Mouse (Mus musculus) myocyte (in vitro differentiated cells): ENCODE data around the gene Lyrm2.

ENCODE experiments used
- MAX ChIP-seq: IDR thresholded peaks from one replicate; pipeline ENCODE4 v1.6.1; 2011; ENCODE audit warnings: low read depth, mild to moderate bottlenecking, control low read depth
- POLR2A ChIP-seq: IDR thresholded peaks from one replicate; pipeline ENCODE4 v1.6.1; 2011; ENCODE audit warnings: low read depth, mild to moderate bottlenecking, control low read depth, moderate library complexity; ENCODE audit not compliant: insufficient read length
- POLR2AphosphoS2 ChIP-seq: IDR thresholded peaks from one replicate; pipeline ENCODE4 v1.6.1; 2011; ENCODE audit warnings: low read depth, control low read depth; ENCODE audit not compliant: insufficient read length

DNA sequence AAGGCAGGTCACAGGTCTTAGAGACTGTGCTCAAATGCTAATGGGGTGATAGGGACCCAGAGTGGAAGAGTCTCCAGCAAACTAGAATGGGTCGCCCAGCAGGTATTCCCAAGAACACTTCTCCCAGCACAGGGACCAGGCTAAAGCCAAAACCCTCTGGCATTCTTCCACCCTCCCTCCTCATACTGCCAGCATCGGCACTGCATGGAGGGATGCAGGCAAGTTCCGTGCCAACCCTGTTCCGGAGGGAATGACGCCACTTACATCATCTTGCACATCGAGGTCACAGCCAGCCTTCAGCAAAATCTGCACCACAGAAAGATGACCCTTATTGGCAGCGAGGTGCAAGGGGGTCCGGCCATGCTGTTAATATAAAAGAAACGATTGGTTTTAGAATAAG, 36.0 kb downstream of the Lyrm2 start:
- no peak for TF ChIP-seq POLR2AphosphoS2
- TF ChIP-seq MAX = no peak
- no peak for TF ChIP-seq POLR2A
